Mouse (Mus musculus) lung, postnatal 25 days (tissue): ENCODE results near the gene Vmn1r24.
"Not testable (repeated sequence)": the region's sequence is repeated elsewhere in the genome, so short reads cannot be mapped to it uniquely, and the experiment has no call there.

Source experiments
- DNase-seq: peaks from one replicate; pipeline ENCODE4 v3.0.0; 2022; ENCODE audit warnings: low spot score

Gene Vmn1r24

DNA sequence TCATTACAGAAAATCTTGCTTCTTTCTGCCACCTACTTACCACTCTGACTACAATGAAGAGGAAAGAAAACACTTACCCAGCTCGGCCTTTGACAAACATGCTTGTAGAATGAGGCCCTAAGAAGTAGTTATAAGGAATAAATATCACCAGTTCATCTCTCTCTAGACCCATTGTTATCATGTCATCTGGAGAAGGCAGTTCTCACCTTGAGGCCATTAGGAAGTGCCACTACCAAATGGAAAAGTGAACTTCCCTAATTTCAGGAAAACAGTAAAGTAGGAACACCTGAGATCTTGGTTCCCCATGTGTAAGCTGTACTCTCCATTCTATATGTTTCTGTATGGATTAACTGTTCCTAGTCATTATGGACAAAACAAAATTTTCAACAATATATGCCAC is at the start of gene Vmn1r24:
TSS of gene Vmn1r24 (minus strand) at position 101 of the 400 bp plus-strand sequence.
- not testable (repeated sequence) for DNase-seq

DNA sequence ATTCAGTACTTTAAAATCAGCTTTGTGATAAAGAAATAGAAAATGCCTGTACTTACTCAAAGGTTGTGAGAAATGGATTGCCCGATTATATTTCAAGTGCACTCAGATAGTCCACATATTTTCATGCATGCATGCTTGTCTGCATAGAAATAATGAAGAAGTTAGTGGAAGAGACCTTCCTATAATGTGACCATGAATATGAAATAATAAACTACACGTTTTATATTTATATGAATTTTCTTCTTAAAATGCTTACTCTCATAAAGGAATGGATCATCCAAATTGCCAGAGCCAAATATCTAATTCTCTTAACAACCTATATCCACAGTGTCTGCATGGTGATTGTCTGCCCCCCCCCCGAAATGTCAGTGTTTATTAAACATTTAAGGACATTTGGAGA is 19.4 kb upstream of the Vmn1r24 start, which contains the start of gene Vmn1r25:
TSS of gene Vmn1r25 (minus strand) at position 101 of the 400 bp plus-strand sequence.
- DNase-seq, result no peak

DNA sequence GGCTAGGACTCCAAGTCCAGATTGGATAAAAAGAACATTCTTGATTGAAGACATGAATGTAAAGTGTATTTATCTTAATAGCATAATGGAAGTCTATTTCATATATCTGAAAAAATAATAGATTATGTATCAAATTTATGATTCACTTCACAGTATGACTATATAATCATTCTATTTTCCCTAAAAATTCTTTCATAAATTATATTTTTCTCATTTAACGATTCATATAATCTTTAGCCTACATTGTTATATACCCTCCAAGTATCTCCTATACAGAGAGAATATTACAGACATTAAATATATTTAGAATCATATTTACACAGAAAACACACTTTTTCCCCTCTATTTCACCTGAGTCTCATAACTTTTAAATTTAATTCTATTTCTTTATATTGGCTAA is 34.6 kb downstream of the Vmn1r24 start, which contains the start of gene Vmn1r23:
TSS of gene Vmn1r23 (minus strand) at position 101 of the 400 bp plus-strand sequence.
- DNase-seq, result no peak

DNA sequence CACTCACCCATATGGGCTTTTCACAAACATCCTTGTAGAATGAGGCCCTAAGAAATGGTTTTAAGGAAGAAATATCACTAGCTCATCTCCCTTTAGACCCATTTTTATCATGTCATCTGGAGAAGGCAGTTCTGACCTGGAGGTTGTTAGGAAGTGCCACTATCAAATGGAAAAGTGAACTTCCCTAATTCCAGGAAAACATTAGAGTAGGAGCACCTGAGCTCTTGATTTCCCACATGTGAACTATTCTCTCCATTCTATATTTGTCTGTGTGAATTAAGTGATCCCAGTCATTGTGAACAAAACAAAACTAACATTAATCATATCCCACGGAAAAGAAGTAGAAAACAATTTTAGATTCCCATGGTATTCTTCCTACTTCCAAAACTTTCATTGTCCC is 53.4 kb downstream of the Vmn1r24 start, which contains the start of gene Vmn1r22:
TSS of gene Vmn1r22 (minus strand) at position 101 of the 400 bp plus-strand sequence.
- DNase-seq, result no peak
